23 mouse cellular contexts compared by ENCODE assay signal in the genomic region with DNA sequence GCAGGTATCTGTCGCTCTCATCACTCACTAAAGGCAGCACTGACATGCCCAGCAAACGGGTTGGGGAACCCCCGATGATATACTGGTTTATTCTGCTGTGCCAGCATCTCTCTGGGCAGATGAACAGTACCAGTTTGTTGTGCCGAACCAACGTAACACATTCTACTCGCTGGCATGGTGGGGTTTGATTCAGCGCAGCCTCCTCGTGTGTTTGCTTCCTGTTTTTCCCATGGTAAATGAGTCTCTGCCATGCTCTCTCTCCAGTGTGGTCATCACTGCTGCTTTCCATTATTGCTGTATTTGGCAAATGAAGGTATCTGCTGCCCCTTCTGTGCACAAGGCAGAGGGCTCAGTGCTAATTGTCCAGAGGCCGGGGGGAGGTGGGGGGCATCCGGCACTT. TPM values are rescaled to one million over a fixed set of nuclear protein-coding genes. Genes with fewer than 3 reads are reported as not detected.
DNase-seq lines count a peak whose midpoint lies in the region; ATAC-seq and TF ChIP-seq lines count a peak whose summit lies in the region.
"Had no signal": no experiment of that assay in that cellular context is flagged by ENCODE, and none has a peak within 500 bp of the region (broad histone marks: within the 10 kb centered on the region; RNA-seq: fewer than 3 reads in every experiment).

No protein-coding gene starts in this region.

- H3K4me1 ChIP-seq in lung, embryonic 14.5 days (ENCODE audit: insufficient read depth), result peaks cover 9% of the 10 kb centered on the region
- 0 out of 2 replicates have a peak, but pooled peaks cover 6% of the 10 kb centered on the region for H3K4me1 ChIP-seq in intestine, embryonic 16.5 days (ENCODE audit: control insufficient read depth, insufficient read depth, low read length)
- H3K4me1 ChIP-seq in stomach, postnatal 0 days (replicated peaks; ENCODE audit: control insufficient read depth, insufficient read depth), result no peaks in the 10 kb centered on the region

- TF ChIP-seq CTCF in lung, embryonic 14.5 days (IDR thresholded peaks at IDR 0.05; ENCODE audit: low read depth), result no peak
- no peak for TF ChIP-seq CTCF in stomach, postnatal 0 days (IDR thresholded peaks at IDR 0.05; ENCODE audit: low read depth)

- no peaks in the 10 kb centered on the region for H3K9me3 ChIP-seq in lung, embryonic 14.5 days (ENCODE audit: low read depth, low read length)
- H3K9me3 ChIP-seq in intestine, embryonic 16.5 days (ENCODE audit: control insufficient read depth, low read length), result no peaks in the 10 kb centered on the region
- H3K9me3 ChIP-seq in stomach, postnatal 0 days (ENCODE audit: control insufficient read depth, low read length), result no peaks in the 10 kb centered on the region
- H3K9me3 ChIP-seq: embryonic facial prominence, embryonic 15.5 days; forebrain, embryonic 10.5 days; heart, embryonic 10.5 days; hindbrain, embryonic 13.5 days had no signal

- no peaks in the 10 kb centered on the region for H3K36me3 ChIP-seq in lung, embryonic 14.5 days (ENCODE audit: insufficient read depth)
- no peaks in the 10 kb centered on the region for H3K36me3 ChIP-seq in intestine, embryonic 16.5 days (ENCODE audit: control insufficient read depth, insufficient read depth, low read length)
- no peaks in the 10 kb centered on the region for H3K36me3 ChIP-seq in stomach, postnatal 0 days (ENCODE audit: control insufficient read depth, insufficient read depth, low read length)
- H3K36me3 ChIP-seq: embryonic facial prominence, embryonic 15.5 days; forebrain, embryonic 10.5 days; heart, embryonic 10.5 days; hindbrain, embryonic 13.5 days had no signal

- H3K27ac ChIP-seq in lung, embryonic 14.5 days (ENCODE audit: low read depth), result peak overlapping the region; percentile 52; the same call in 1 of the 2 replicates
- H3K27ac ChIP-seq in intestine, embryonic 16.5 days (ENCODE audit: low read length), result peak overlapping the region; percentile 26; the same call in 1 of the 2 replicates
- no peak overlapping the region for H3K27ac ChIP-seq in stomach, postnatal 0 days (replicated peaks)
- H3K27ac ChIP-seq: embryonic facial prominence, embryonic 15.5 days; forebrain, embryonic 10.5 days; heart, embryonic 10.5 days; hindbrain, embryonic 13.5 days had no signal

- TF ChIP-seq EP300 in stomach, postnatal 0 days (optimal IDR thresholded peaks at IDR 0.05), result no peak

- WGBS in lung, embryonic 14.5 days, result 54% methylated on average over 10 of the region's 10 CpGs
- whole genome bisulfite sequencing in intestine, embryonic 16.5 days, result 62% methylated on average over 10 of the region's 10 CpGs
- 66% methylated on average over 10 of the region's 10 CpGs for WGBS in stomach, postnatal 0 days

- no peak overlapping the region for H3K9ac ChIP-seq in lung, embryonic 14.5 days
- no peak overlapping the region for H3K9ac ChIP-seq in intestine, embryonic 16.5 days (ENCODE audit: low read depth, low read length)
- no peak overlapping the region for H3K9ac ChIP-seq in stomach, postnatal 0 days (ENCODE audit: low read length)
- H3K9ac ChIP-seq: embryonic facial prominence, embryonic 15.5 days; hindbrain, embryonic 13.5 days had no signal

- no peak overlapping the region for H3K4me3 ChIP-seq in lung, embryonic 14.5 days (ENCODE audit: low read depth, low read length)
- no peak overlapping the region for H3K4me3 ChIP-seq in intestine, embryonic 16.5 days (ENCODE audit: low read length)
- no peak overlapping the region for H3K4me3 ChIP-seq in stomach, postnatal 0 days (ENCODE audit: low read depth, low read length)
- H3K4me3 ChIP-seq: embryonic facial prominence, embryonic 15.5 days; erythroblast, embryonic 14.5 days; forebrain, embryonic 10.5 days; heart, embryonic 10.5 days; hindbrain, embryonic 13.5 days had no signal

- DNase-seq in lung, embryonic 14.5 days, result no peak
- no peak for DNase-seq in lung, postnatal 14 days
- peak; percentile 30 for DNase-seq in MN1 (ENCODE audit: low spot score)
- DNase-seq in stomach, postnatal 0 days (ENCODE audit: low spot score), result no peak
- DNase-seq in cerebellum, adult 11 months, result no peak
- DNase-seq: adrenal gland, adult 2 months; adrenal gland, postnatal 25 days; cerebellum, adult 2 months; cerebellum, postnatal 14 days; embryo, embryonic 11 days; gastrocnemius, postnatal 36 days; heart, adult 18-20 months; heart, postnatal 10 days had no signal

- no peaks in the 10 kb centered on the region for H3K27me3 ChIP-seq in lung, embryonic 14.5 days (ENCODE audit: insufficient read depth, low read length)
- H3K27me3 ChIP-seq in intestine, embryonic 16.5 days (replicated peaks; ENCODE audit: control insufficient read depth, insufficient read depth, low read length), result peaks cover 7% of the 10 kb centered on the region; the same call in 1 of the 2 replicates
- H3K27me3 ChIP-seq in stomach, postnatal 0 days (ENCODE audit: control insufficient read depth, insufficient read depth, low read length), result no peaks in the 10 kb centered on the region
- H3K27me3 ChIP-seq: CH12.LX had no signal

- H3K4me2 ChIP-seq in lung, embryonic 14.5 days, result no peak overlapping the region
- H3K4me2 ChIP-seq in intestine, embryonic 16.5 days (ENCODE audit: low read depth, low read length), result no peak overlapping the region
- 0 out of 2 replicates have a peak overlapping the region, but pooled peaks have one; percentile 8 for H3K4me2 ChIP-seq in stomach, postnatal 0 days (replicated peaks; ENCODE audit: low read depth)
- H3K4me2 ChIP-seq: embryonic facial prominence, embryonic 15.5 days; hindbrain, embryonic 13.5 days had no signal

- peak; percentile 15; the same call in 1 of the 2 replicates for ATAC-seq in lung, embryonic 14.5 days (ENCODE audit: insufficient read depth)
- ATAC-seq in intestine, embryonic 16.5 days, result no peak; the same call in 1 of the 2 replicates
- peak; percentile 13; the same call in 1 of the 2 replicates for ATAC-seq in stomach, postnatal 0 days (ENCODE audit: low FRiP score, low TSS enrichment)
- ATAC-seq: forebrain, embryonic 14.5 days had no signal

RNA-seq across cellular contexts. Expression of gene Gm5447, which starts 15.7 kb away (rescaled TPM):
- polyA plus RNA-seq in lung, embryonic 14.5 days (2014; fragmentation: Nextera tagmentation; extraction: Ambion mirVana), result 0.14 TPM in 1 of 2 replicates, not detected in the other
- polyA plus RNA-seq in intestine, embryonic 16.5 days (2015; fragmentation: Nextera tagmentation; extraction: Ambion mirVana), result 0.20 TPM in 1 of 2 replicates, not detected in the other
- 0.07 TPM in 1 of 2 replicates, not detected in the other for polyA plus RNA-seq in stomach, postnatal 0 days (2015; fragmentation: Nextera tagmentation; extraction: Ambion mirVana)
- polyA plus RNA-seq: adrenal gland, adult 2 months; cerebellum, adult 2 months; erythroblast, embryonic 14.5 days; forebrain, embryonic 14.5 days; heart, embryonic 14.5 days had no signal

RNA-seq across cellular contexts. Expression of gene Exoc2, which starts 15.8 kb away (rescaled TPM):
- polyA plus RNA-seq in lung, embryonic 14.5 days (2014; fragmentation: Nextera tagmentation; extraction: Ambion mirVana), result 43.6 and 47.0 TPM in 2 replicates
- 21.4 and 22.1 TPM in 2 replicates for polyA plus RNA-seq in intestine, embryonic 16.5 days (2015; fragmentation: Nextera tagmentation; extraction: Ambion mirVana)
- 12.7 and 13.2 TPM in 2 replicates for polyA plus RNA-seq in stomach, postnatal 0 days (2015; fragmentation: Nextera tagmentation; extraction: Ambion mirVana)

RNA-seq across cellular contexts. Expression of gene Hus1b, which starts 42.2 kb away (rescaled TPM):
- 0.20 TPM in 1 of 2 replicates, not detected in the other for polyA plus RNA-seq in lung, embryonic 14.5 days (2014; fragmentation: Nextera tagmentation; extraction: Ambion mirVana)
- 0.11 TPM in 1 of 2 replicates, not detected in the other for polyA plus RNA-seq in intestine, embryonic 16.5 days (2015; fragmentation: Nextera tagmentation; extraction: Ambion mirVana)
- polyA plus RNA-seq in stomach, postnatal 0 days (2015; fragmentation: Nextera tagmentation; extraction: Ambion mirVana), result not detected in 2 replicates
- polyA plus RNA-seq: embryonic facial prominence, embryonic 11.5 days; embryonic facial prominence, embryonic 15.5 days; erythroblast, embryonic 14.5 days; forebrain, embryonic 10.5 days; heart, embryonic 14.5 days; hindbrain, embryonic 13.5 days had no signal
